Mouse (Mus musculus): ENCODE measurements at regions not wholly inside any gene's neighbourhood (a gene's known extent, or its start where the extent isn't known, plus 50 kb on each side); places are given as distances from the start of the nearest gene placed in this dataset.

DNA sequence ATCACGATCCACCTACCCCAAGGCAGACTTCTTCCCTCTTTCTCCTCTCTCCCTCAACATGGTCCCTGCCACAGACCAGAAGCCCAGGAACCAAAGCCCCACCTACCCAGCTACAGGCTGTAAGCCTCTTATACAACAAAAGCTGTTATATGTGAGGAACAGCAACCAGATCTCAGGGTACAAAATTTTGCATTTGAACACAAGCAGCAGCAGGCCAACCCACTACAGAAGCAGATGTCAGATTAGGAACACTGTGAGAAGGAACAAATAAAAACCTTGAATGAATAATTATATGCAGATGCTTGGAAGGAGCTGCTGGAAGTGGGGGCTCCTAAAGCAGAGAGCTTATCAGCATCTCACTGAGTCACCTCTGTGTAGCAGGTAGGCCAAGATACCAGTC is 444.8 kb downstream of the Tox3 start:
- TF ChIP-seq CTCF (IDR thresholded peaks at IDR 0.05; ENCODE audit: borderline replicate concordance, extremely low read depth, insufficient read depth, insufficient read length), result no peak
- TF ChIP-seq POLR2A (IDR thresholded peaks at IDR 0.05; ENCODE audit: borderline replicate concordance, extremely low read depth, insufficient read depth, insufficient read length, poor library complexity, severe bottlenecking), result no peak
- peak; percentile 30 for DNase-seq (ENCODE audit: low read depth)

DNA sequence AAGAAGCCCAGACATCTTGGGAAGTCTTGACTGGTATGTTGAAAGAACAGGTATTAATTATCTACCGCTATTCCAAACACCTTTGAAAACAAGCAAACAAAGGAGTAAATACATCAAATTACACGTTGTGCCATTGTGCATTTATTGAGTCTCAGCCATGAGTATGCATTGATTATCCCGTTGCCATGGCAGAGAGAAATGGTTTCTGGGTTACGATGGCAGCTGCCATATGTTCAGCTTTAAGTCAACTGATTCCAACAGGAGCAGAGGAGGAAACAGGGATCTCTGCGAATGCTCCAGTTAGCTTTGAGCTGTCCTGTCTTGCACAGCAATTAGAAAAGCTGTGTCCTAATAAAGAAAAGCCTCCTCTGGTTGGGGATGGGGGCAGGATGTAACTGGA is 475.4 kb downstream of the Tox3 start:
- no peak for TF ChIP-seq CTCF (IDR thresholded peaks at IDR 0.05; ENCODE audit: borderline replicate concordance, extremely low read depth, insufficient read depth, insufficient read length)
- TF ChIP-seq POLR2A (IDR thresholded peaks at IDR 0.05; ENCODE audit: borderline replicate concordance, extremely low read depth, insufficient read depth, insufficient read length, poor library complexity, severe bottlenecking), result no peak
- peak; percentile 72 for DNase-seq (ENCODE audit: low read depth)

DNA sequence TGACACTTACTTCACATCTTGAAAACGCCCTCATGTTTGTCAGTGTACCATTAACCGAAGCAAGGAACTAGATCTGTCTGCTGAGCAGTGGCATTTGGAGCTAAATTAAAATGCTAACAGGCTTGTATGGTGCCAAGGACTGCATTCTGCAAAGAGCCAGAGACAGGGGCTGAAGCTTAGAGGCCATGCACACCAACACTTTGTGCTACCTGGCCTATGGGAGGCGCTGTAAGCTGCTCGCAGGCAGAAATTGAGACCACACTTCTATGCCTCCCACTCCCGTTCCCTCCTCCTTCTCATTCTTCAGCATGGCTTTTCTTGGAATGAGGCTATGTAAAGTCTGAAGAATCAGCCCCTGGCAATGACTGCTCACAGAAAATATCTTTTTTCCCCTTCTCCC is 476.2 kb downstream of the Tox3 start:
- peak; percentile 20 for DNase-seq (ENCODE audit: low read depth)
- TF ChIP-seq CTCF (IDR thresholded peaks at IDR 0.05; ENCODE audit: borderline replicate concordance, extremely low read depth, insufficient read depth, insufficient read length) (no peak), POLR2A (IDR thresholded peaks at IDR 0.05; ENCODE audit: borderline replicate concordance, extremely low read depth, insufficient read depth, insufficient read length, poor library complexity, severe bottlenecking) (no peak)

DNA sequence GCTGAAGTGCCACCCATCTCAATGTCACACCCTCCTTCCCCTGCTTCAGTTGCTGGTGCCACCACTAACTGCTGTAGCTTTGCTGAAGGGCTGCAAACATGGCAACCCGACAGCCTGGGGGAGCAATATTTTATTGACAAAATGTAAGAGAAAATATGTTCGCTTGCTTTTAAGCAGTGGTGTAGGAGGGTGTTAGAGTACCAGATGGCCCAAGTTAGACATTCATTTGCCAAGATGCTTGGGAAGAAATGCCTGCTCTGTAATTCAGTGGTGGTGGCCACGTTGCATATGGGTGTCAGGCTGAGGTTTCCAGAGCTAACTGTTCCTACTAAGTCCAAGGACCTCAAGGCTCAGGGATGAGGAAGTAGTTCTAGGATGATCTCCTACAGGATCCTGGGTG is 488.3 kb downstream of the Tox3 start:
- DNase-seq (ENCODE audit: low read depth), result peak; percentile 45
- TF ChIP-seq CTCF (IDR thresholded peaks at IDR 0.05; ENCODE audit: borderline replicate concordance, extremely low read depth, insufficient read depth, insufficient read length) (no peak), POLR2A (IDR thresholded peaks at IDR 0.05; ENCODE audit: borderline replicate concordance, extremely low read depth, insufficient read depth, insufficient read length, poor library complexity, severe bottlenecking) (no peak)

DNA sequence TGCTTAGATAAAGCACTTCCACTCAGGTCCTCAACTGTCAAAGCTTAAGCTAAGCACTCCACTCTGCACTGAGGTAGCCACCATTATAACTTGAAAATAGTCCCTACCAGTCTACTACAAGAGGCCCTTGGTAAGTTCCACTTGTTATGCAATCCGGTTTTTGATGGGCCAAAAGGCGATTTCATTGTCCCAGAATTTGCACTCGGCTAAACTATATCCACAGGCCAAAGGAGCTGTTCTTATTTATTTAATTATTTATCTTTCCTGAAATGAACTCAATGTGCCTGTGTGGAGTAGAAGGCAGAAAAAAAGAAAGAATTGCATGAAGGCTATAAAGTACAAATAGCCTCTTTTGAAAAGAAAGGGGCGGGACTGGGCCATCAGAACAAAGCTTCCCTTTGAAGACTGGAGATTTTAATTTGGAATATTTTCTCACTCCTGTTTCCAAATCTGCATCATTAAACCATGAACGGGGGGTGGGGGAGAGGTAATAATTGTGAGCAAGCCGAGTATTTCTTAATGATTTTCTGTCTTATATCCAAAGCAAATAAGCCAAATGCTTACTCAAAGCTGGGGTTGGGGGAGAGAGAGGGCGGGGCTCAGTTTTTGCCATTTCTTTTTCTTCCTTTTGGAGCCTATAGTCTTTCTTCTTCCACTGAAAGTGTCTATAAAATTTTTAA is 489.3 kb downstream of the Tox3 start:
- DNase-seq (ENCODE audit: low read depth), result peak; percentile 63
- TF ChIP-seq POLR2A (IDR thresholded peaks at IDR 0.05; ENCODE audit: borderline replicate concordance, extremely low read depth, insufficient read depth, insufficient read length, poor library complexity, severe bottlenecking), result no peak
- TF ChIP-seq CTCF (IDR thresholded peaks at IDR 0.05; ENCODE audit: borderline replicate concordance, extremely low read depth, insufficient read depth, insufficient read length), result no peak

DNA sequence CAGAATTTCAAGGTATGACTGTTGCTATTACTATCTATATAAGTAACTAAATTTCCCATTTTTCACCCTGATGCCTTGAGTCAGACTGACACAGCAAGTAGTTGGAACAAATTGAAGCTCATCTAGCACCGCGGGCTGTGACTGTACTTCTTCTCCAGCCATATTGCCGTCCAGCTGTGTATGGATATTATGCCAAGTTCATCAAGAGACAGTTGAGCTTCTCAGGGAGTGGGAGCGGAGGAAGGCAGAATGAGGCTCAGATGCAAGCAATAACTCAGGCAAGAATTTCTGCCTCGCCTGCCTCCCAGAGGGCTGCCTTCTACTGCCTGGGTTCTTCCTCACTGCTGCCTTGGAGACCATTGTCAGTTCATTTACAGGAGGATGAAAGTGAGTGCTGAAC is 492.6 kb downstream of the Tox3 start:
- TF ChIP-seq CTCF (IDR thresholded peaks at IDR 0.05; ENCODE audit: borderline replicate concordance, extremely low read depth, insufficient read depth, insufficient read length), result no peak
- TF ChIP-seq POLR2A (IDR thresholded peaks at IDR 0.05; ENCODE audit: borderline replicate concordance, extremely low read depth, insufficient read depth, insufficient read length, poor library complexity, severe bottlenecking), result no peak
- peak; percentile 56 for DNase-seq (ENCODE audit: low read depth)

DNA sequence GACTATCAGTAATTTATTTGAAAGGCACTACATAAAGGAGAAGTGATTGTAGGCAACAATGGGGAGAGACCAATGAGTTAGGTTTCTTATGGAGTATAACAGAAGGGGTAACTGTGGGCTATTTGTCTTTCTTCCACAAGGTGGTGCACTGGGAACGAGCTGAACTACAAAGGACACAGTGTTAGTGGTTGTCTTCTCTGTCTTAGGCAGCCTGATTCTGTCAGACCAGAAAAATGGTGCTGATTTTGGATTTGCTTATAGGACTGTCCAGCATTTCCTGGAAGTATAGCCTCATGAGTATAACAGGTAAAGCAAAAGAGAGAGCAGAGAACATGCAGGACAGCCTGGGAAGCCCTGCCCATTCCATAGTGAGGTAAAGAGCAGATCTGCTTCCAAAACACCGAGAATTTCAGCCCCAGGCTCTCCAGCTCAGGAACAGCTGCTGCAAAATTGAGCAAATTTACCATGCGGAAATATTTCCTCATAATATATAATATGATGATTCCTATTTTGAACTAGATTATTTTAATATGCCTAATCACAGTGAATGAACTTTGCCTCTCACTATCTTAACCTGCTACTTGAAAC is 497.8 kb downstream of the Tox3 start:
- DNase-seq (ENCODE audit: low read depth), result peak; percentile 95
- TF ChIP-seq POLR2A (IDR thresholded peaks at IDR 0.05; ENCODE audit: borderline replicate concordance, extremely low read depth, insufficient read depth, insufficient read length, poor library complexity, severe bottlenecking) (no peak), CTCF (IDR thresholded peaks at IDR 0.05; ENCODE audit: borderline replicate concordance, extremely low read depth, insufficient read depth, insufficient read length) (peak; percentile 73)

DNA sequence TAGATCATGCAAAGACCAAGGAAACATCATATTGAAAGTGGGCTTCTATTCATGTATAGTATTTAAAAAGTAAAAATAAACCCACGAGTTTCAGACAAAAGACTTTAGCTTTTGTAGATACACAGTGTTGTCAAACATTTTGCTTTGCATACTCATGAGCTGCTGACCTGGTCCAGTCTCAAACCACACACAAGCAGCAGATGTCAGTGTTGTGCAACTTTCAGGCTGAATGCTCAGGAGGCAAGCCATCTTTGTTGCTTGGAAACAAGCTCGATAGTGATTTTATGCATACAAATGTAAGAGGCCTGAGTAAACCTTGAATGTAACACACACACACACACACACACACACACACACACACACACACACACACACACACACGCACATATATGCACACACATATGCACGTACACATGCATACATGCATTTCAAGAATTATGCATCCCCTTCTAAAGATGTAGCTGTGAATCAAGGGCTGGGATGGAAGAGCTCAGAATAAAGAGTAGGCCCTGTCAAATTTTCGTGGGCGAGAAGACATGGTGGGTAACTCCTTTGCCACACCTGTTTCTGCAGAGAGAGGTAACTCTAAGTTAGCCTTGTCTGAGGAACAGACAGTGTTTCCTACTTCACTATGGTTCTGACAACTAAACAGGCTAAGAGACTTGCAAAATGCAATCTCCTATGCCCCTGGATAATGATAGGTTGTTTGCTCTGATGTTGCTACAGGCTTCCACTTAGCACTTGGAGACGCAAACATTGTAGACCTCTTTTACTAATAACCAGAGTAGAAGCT is 498.5 kb downstream of the Tox3 start:
- DNase-seq (ENCODE audit: low read depth), result peak; percentile 95
- TF ChIP-seq POLR2A (IDR thresholded peaks at IDR 0.05; ENCODE audit: borderline replicate concordance, extremely low read depth, insufficient read depth, insufficient read length, poor library complexity, severe bottlenecking) (no peak), CTCF (IDR thresholded peaks at IDR 0.05; ENCODE audit: borderline replicate concordance, extremely low read depth, insufficient read depth, insufficient read length) (peak; percentile 83)

DNA sequence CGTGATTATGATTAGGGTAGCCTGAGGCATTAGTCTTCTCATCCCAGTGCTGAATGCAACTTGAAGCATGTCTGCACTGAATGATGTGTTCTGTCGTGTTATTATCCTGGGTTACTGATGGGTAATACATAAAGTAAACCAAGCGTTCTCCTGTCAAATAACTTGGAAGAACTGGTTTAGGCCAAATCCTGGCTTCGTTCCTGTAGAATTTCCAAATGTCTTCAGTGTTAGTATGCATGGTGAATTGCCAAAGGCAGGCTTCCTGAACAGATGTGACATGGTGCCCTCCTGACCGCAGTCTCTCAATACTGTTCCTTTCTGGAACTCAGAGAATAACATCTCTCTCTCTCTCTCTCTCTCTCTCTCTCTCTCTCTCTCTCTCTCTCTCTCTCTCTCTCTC is 509.6 kb downstream of the Tox3 start:
- no peak for TF ChIP-seq POLR2A (IDR thresholded peaks at IDR 0.05; ENCODE audit: borderline replicate concordance, extremely low read depth, insufficient read depth, insufficient read length, poor library complexity, severe bottlenecking)
- no peak for TF ChIP-seq CTCF (IDR thresholded peaks at IDR 0.05; ENCODE audit: borderline replicate concordance, extremely low read depth, insufficient read depth, insufficient read length)
- DNase-seq (ENCODE audit: low read depth), result peak; percentile 14

DNA sequence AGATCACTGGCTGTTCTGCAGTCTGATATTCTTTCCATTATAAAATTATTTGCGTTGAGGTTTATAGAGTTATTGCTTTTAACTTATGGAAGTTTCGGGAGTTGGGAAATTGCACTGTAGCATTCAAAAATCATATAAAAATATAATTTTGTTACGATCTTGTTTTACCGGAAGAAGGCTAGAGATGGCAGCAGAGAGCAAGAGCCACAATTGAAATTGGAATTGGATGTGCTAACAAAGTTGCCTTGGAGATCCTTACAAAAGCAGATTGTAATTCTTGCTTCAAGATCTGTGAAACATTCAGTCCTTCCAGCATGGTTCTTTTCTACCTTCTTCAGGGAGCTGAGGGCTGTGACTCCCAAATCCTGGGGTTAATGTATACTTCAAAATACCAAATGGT is 514.4 kb downstream of the Tox3 start:
- peak; percentile 33 for DNase-seq (ENCODE audit: low read depth)
- no peak for TF ChIP-seq POLR2A (IDR thresholded peaks at IDR 0.05; ENCODE audit: borderline replicate concordance, extremely low read depth, insufficient read depth, insufficient read length, poor library complexity, severe bottlenecking)
- peak; percentile 48; the same call in 1 of the 2 replicates for TF ChIP-seq CTCF (IDR thresholded peaks at IDR 0.05; ENCODE audit: borderline replicate concordance, extremely low read depth, insufficient read depth, insufficient read length)

DNA sequence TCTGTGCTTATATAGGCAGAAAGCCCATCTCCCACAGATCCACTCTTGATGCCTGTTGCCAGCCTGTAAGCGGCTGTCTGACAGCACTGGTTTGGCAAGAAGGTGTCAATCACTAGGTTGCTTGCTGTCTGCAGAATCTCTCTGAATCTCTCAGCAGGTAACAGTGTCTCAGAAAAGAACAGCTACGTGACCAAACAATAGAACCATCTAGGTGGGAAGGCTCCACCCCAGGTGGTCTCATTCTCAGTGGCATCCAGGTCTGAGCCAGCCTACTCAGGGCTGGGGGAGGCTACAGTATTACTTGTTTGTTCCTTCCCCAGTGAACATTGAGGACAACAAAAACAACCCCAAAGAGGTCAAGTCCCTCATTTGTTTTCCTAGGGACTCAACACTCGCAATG is 523.6 kb downstream of the Tox3 start:
- DNase-seq (ENCODE audit: low read depth), result no peak
- no peak for TF ChIP-seq CTCF (IDR thresholded peaks at IDR 0.05; ENCODE audit: borderline replicate concordance, extremely low read depth, insufficient read depth, insufficient read length)
- TF ChIP-seq POLR2A (IDR thresholded peaks at IDR 0.05; ENCODE audit: borderline replicate concordance, extremely low read depth, insufficient read depth, insufficient read length, poor library complexity, severe bottlenecking), result no peak
